Mouse (Mus musculus) hematopoietic stem cell, adult 5-6 weeks (primary cell): ENCODE results near the gene Golga2. TPM values are rescaled to one million over a fixed set of nuclear protein-coding genes. Genes with fewer than 3 reads are reported as not detected.

ENCODE experiments used
- ATAC-seq, 2 experiments: fragments of 125-278 bp in 1 of 2; replicated peaks in 1 of 2; 2 replicates each; pipeline ENCODE4 v1.8.0; 2016 to 2017; ENCODE audit warnings: inconsistent platforms in 2 of 2, mild to moderate bottlenecking in 2 of 2, moderate number of reproducible peaks in 2 of 2, low read depth in 1 of 2, moderate TSS enrichment in 1 of 2; ENCODE audit not compliant: low FRiP score in 2 of 2, poor library complexity in 2 of 2, severe bottlenecking in 2 of 2, insufficient read depth in 1 of 2, low TSS enrichment in 1 of 2
- total RNA-seq: library from RNA; stranded (forward); fragments of 172-1452, 232-1000 nt; gene quantifications from 2 replicates; pipeline ENCODE4 v1.2.3, GENCODE M21; 2017

The Golga2 gene
- total RNA-seq, 1 experiment from 2014 or later: 47.3 TPM

DNA sequence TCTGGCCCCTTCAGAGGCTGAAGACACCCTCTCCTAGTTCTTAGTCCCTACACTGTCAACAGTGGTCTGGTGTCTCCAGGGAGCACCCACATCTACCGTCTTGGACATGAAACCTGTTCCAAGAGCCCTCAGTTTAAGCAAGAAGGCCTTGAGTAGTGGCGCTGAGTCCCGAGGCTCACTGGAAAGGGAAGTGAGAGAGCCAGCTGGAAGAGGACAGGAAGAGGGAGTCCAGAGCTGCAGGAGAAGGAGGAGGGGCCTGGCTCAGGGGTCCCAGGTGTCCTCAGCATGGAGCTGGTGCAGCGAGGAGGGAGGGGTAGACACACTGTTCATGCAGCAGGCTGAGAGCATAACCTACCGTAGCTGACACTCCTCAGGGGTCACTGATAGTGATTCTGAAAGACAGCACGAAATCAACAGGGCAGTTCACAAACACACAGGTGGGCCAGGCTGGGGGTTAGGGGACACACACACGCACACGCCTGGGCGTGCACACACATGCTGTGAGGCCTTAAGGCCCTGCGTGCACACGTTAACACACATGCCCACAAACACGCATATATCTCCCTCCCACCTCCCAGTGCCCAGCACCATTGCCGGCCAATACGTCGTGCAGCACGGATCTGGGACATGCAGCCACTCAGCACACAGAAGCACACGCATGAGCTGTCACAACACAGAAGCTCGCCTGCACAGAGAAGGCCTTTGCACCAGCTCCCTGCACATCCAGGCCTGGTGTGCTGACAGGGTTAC, 23.1 kb downstream of the Golga2 start:
- ATAC-seq: no peak

DNA sequence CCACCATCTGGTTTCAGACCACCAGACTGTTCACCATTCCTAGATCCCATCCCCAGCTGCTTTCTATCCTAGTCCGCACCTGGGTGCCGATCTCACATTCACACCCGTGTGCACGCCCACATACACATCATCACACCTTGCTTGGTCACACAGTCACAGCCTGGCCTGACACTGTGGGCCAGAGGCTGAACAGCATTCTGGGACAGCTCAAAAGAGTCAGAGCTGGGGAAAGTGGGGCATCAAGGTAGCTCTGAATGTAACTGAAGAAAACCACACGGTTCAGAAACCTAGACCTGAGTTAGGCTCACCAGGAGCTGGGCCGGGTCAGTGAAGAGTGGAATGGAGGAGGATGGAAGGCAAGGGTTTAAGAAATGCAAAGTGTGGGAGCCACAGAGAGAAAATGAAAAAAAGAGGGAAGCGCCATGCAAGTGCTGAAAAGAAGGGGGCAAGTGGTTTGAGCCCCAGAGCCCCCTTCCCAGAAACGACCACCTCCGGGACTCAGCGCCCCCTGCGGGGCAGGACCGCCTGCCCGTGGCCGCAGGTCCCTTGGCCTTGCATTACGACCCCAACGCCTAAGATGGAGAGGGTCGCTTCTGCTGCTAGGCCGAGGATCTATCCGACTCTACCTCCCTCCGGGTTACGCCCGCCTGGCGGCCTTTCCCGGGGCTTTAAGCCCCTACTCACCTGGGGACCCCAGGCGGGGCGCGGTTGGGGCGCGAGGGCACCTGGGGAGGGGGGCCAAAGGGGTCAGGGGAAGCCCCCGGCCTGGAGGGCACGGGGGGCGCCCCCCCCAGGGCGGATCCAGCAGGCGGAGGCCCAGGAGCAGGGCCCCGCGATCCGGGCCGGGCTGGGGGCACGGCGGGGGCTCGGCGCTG, 24.5 kb downstream of the Golga2 start:
- ATAC-seq: no peak

DNA sequence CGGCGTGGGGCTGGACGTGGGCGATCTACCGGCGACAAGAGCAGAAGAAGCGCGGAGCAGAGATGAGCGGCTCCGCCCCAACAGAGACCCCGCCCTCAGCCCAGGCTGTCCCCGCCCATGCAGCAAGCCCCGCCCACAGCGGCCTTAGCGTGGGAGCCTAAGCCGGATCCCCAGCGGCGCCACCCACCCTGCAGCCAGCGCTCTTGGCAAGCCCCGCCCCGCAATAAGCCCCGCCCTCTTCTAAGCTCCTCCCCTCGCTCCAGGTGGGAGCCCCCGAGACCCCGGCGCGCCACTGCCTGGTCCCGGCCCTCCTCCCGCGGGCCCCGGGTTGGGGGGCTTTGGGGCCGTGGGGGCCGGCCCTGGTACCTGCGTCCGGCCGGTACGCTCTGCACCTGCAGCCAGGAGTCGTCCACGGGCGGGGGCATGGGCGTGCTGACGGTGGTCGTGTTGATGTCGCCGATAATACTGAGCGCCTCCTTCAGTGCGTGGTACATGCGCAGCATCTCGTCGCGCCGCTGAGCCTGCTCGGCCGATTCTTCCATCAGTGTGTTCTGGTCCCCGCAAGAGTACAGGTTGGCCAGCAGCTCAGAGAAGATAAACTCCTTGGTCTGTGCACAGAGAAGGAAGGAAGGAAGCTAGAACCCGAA, 25.3 kb downstream of the Golga2 start:
- ATAC-seq: peak; percentile 66 to 90

DNA sequence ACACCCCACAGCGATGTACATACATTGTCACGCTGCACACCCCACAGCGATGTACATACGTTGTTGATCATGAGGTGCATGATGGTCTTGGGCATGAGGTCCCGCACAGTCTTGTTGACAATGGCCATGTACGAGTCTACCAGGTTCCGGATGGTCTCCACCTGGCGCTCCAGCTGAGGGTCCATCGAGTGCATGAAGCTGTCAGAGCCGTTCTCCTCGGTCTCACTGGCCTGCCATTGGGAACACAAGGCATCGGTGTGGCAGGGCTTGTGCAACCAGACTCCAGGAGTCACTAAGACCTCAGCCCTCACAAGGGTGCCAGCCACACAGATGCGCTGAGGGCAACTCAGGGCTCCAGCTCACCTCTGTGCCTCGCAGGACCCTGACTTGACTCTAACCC, 27.6 kb downstream of the Golga2 start:
- no peak for ATAC-seq

DNA sequence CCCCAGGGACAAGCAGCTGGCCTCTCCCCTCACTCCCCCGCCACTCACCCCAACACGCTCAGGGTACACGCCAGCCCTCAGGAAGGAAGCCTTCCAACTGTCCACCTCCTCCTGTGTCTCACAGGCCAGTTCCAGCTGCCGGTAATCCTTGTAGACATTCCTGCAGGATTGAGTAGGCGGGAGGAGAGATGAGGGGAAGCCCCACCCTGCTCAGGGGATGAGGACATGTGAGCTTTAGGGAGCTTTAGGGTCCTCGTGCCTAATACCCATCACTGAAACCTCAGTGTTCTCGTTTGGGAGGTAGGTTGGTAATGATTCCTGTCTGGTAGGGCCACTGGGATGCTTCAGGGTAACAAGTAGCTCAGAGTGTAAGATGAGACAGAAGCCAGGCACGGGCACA, 28.6 kb downstream of the Golga2 start:
- no peak for ATAC-seq

DNA sequence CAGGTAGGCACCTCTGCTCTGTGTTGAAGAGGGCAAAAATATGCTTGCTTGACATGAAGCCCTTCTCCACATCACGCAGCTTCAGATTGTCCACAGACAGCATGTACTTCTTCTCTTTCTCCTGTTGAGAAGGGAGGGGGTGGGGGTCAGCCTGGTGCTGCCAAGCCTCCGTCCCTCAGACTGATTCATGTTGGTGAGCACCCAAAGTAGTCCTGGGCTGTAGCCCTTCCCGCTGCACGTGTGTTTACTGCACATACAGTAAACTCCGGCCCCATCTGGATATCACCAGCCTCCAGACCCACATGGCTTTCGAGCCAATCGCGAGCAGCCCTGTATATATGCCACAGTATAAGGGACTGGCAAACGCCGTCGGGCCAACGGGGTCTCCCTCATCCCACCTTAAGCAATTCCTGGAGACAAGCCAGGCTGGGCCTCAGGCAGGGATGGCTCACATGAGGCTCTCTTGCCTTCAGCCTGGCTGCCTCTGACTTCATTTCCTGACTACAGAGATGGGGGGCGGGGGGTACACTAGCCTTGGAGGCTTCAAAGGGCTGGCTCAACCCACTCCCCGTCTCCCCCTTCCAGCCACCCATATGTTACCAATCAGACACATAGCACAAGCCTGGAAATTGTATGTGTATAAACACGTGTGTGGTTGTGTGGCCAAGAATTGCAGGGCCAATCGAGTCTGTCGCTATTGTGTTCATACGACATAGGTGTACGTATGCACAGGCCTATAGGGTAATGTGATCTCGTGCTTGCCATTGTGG, 29.9 kb downstream of the Golga2 start:
- ATAC-seq: no peak

DNA sequence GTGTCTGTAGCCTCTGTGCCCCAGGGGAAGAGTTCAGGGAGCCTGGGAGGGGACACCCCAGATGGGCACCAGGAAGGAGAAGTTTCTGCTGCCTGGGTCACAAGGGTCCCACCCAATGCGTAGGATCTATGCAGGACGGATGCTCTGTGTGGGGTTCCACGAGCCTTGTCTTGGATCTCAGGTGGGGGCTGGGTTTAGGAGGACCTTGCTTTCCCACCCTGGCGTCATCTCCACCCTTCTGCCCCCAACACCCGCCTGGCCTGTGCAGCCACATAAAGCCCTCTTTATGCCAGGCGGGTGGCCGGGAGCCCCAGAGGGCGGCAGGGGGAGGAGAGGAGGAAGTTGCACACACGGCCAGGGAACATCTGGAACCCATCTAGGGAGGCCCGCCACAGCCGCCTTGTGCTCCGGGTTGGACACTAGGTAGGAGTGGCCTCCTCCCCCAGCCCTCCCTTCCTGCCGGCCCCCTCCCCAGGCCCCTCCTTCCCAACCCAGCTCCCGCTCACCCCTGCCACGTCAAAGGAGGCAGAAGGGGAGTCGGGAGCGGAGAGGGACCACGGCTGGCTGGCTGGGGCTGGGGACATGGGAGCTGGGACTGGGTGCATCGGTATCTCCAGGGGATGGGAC, 30.7 kb downstream of the Golga2 start:
- peak; percentile 67 to 71 for ATAC-seq

DNA sequence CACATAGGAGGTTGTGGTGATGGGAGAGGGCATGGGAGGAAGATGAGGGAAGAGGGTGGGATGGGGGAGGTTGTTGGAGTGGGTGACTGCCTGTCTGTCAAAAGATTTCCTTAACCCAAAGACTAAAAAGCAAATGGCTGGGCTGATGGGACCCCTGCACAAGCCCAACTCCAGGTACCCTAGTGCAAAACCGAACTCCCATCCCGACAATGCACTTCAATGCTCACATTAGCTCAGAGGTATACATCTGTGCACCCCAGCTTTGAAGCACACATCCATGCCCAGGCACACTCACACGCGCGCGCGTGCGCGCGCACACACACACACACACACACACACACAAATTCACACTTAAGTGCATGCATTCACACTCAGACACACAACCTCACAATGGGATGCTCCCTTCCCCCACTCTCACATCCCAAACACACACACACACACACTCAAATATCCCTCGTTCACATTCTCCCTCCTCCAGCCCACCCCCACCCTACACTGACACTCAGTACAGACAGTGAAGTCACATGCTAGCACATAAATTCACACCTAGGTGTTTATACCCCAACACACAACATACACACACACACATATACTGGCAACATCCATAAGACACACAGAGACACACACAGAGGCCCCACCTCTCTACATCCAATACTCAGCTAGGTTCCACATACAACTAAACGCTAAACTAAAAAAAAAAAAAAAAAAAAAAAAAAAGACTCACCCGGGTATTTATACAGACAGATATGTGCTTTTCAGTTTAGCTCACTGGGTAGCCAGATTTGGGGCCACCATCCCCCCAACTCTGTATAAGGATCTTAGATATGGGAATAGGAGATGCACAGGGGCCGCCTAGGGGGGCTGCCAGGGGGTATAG, 31.8 kb downstream of the Golga2 start:
- no peak for ATAC-seq

DNA sequence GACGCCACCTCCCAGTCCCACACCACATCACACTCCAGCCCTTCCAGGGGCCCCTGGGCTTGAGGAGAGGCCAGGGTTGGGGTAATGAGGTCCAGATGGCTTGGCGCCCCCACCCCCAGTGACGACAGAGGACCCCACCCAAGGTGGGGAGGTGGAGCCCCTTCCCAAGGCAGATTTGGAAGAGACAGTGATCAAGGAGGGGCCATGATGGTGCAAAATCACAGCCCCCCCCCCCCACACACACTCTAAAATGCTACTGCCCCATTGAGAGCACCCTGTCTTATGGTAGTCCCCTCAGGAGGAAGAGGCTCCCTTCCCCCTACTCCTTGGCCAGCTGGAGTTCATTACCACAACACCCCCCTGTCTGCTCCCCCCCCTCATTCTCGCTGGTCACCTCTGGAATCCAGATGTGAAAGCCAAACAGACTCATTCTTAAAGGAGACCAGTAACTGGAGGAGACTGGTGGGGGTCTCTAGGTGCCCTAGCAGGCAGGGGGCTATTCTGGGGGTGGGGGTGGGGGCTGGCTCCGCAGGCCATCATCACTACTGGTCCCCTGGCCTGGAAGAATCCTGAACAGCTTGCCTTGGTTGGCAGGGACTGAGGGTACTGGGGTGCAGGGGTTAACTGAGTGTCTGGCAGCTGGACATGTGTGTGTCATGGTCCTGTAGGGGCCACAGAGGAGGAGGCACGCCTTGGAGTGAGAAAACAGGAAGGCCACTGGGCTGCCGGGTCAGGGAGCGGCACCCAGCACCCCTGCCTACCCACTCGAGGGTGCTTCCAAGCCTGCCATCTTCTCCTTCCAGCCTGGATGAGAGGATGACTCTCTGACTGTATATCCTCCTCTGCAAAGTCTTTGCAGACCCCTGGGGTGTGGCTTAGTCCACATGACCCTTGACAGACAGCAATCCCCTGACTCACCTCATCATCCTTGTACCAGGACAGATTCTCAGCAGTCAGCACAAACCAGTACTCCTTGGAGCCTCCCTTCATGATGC, 32.7 kb downstream of the Golga2 start:
- no peak for ATAC-seq

DNA sequence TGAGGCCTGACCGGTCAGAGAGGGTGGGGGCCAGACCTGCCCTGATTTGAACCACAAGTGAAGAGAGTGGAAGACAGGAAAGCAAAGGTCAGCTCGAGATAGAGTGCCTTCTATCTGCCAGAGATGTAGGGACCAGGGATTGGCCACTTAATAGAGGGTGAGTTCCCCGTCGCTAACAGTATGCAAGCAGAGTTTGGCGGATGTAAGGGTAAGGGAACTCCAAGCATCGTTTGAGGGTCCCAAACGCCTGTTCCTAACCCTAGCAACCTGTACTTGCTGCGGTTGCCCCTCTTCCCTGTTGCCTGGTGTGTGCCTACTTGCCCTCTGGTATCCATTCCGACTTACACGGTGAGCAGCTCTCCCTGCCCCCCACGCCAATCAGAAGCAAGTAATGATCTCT, 33.5 kb downstream of the Golga2 start:
- ATAC-seq: no peak

DNA sequence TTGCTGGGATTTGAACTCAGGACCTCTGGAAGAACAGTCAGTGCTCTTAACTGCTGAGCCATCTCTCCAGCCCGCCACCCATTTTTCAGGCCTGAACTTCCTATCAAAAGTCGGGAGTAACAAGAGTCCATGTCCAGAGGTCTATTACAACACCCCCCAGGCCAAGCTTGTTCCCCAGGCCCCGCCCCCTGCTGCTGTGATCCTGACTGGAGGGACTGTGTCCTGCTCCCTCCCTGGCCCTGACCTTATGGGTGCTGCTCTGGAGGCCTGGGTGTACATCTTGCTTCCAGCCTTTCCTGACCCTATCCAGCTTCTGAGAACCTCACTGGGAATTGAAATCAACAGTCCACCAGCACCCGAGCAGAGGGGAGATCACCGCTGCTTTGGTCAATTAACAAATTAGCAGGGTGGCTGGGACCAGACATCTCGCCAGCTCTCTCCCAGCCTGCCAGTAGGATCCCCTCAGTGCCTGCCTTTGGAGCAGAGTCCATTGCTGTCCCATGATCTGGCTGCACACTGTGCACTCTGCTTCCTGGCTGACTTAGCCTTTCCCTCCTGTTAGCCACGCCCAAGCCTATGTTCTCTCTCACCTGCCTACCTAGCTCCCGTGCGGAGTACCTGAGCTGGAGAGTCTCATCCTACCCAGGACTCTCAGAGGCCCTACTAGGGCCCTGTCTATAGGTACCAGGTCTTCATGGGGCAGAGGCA, 34.6 kb downstream of the Golga2 start:
- no peak for ATAC-seq

DNA sequence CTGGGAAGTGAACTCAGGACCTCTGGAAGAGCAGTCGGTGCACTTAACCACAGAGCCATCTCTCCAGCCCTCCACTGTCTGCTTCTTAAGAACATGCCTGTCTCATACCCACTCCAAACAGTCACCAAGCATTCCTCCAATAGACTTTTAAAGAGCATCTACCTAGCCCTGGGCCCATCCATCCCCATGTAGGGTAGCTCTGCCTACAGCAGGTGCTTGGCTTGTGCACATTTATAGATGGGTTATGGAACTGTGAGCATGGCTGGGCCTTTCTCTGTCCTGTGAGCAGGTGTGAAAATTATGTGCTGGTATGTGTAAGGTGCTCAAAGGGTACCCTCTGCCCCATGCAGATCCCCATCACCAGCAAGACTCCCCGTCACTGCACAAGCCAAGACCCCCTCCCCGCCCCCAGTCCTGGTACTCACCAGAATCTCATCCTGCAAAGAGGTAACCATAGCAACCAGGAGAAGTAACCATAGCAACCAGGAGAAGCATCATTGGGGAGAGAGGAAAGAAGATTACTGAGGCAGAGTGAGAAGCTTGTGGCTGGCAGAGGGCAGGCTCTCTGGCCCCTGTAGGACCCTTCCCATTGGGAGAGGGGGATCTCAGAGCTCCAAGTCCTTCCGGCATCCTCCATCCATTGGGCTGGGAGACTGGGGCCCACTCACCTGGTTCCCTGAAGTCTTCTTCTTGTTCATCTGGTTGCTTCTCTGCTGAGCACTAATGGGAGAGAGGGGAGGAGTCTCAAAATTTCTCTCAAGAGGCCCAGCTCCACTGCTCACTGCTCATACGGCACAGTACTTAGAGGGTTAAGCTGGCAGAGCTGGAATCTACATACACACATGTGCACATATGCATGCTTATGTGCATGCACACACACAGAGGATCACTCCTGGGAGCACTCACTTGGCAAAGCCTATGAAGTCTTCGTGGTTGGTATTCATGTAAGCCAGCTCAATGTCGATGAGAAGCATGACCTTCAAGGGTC, 35.9 kb downstream of the Golga2 start:
- no peak for ATAC-seq

DNA sequence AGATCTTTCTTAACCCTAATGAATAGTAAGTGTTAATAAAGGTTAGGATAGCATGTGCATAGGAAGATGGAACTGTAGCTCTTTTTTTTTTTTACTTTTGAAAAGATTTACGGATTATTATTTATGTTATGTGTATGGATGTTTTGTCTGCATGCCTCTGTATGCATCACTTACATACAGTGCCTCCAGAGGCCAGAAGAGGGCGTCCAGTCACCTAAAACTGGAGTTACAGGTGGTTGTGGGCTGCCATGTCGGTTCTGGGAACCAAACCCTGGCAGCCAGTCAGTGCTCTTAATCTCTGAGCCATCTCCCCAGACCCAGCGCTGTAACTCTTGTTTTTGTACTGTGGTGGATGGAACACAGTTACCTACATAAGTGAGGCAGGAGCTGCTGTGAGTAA, 37.1 kb downstream of the Golga2 start:
- ATAC-seq: no peak

DNA sequence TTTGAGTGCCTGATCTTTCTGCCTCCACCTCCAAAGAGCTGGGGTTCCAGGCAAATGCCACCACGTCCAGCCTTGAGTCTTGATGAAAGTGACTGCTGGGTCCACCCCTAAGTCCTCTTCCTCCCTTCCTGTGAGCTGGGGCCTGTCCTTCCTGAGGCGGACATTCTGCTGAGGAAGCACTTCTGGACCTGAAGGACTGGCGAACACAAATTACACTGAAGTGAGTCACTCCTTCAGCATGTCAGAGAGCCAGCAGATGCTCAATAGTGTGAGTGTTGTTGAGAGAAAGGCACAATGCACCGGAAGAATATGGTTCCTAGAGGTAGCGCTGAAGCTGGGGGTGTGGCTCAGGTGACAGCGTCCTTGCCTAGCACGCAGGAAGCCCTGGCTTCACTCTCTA, 38.2 kb downstream of the Golga2 start:
- no peak for ATAC-seq
